In the genomic region with DNA sequence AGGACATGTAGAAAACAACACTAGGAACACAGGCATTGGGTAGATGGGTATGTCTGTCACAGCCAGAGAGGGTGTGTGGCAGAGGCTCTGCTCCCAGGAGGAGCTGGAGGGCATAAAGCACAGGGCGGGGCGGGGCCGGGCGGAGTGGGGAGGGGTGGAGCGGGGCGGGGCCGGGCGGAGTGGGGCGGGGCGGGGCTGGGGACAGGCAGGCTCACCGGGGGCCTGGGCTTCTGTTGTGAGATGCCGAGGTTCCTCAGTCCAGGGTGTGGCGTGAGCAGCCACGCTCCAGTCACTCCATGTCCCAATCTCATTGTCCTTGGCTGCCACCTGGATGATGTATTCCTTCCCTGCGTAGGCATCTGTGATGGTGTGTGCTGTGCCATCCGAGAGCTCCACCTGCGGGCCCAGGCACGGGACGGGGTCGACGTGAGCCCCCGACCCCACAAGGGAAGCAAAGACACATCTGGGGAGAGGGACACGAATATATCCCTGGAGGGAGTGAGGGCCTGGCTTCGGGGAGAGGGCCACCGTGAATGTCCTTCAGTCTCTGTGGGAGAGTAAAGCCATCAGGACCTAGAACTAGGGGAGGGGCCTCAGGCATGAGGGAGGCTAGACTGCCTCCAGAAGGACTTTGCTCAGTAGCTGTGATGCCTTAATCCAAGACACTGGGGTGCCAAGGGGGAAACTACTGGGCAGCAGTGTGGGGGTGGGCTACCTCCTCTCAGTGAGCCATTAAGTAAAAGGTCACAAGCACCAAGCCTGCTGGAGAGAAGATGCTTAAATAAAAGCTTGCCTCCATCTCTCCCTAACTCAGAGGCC, we compare ENCODE assay signal across 10 mouse cellular contexts. TPM values are rescaled to one million over a fixed set of nuclear protein-coding genes. Genes with fewer than 3 reads are reported as not detected.
A peak's percentile ranks its signal among the peaks of the same experiment; 100 is the strongest.
DNase-seq lines count a peak whose midpoint lies in the region; ATAC-seq and TF ChIP-seq lines count a peak whose summit lies in the region.
"Had no signal": no experiment of that assay in that cellular context is flagged by ENCODE, and none has a peak within 500 bp of the region (broad histone marks: within the 10 kb centered on the region; RNA-seq: fewer than 3 reads in every experiment).

No protein-coding gene starts in this region.

- H3K36me3 ChIP-seq in kidney, embryonic 16.5 days (ENCODE audit: insufficient read depth, low read length), result no peaks in the 10 kb centered on the region
- no peaks in the 10 kb centered on the region for H3K36me3 ChIP-seq in kidney, adult 2 months (ENCODE audit: control insufficient read depth, insufficient read depth, low read length)
- peaks cover 52% of the 10 kb centered on the region for H3K36me3 ChIP-seq in embryonic facial prominence, embryonic 10.5 days (replicated peaks)
- no peaks in the 10 kb centered on the region for H3K36me3 ChIP-seq in intestine, postnatal 0 days (ENCODE audit: control insufficient read depth, insufficient read depth)
- H3K36me3 ChIP-seq in neural tube, embryonic 11.5 days (ENCODE audit: control insufficient read depth, insufficient read depth, low read length), result peaks cover 8% of the 10 kb centered on the region

- no peak overlapping the region for H3K4me3 ChIP-seq in kidney, embryonic 16.5 days (ENCODE audit: low read length)
- H3K4me3 ChIP-seq in kidney, adult 2 months (ENCODE audit: insufficient read depth, low read depth, low read length), result no peak overlapping the region
- H3K4me3 ChIP-seq in embryonic facial prominence, embryonic 10.5 days, result peak overlapping the region; percentile 32
- H3K4me3 ChIP-seq in intestine, postnatal 0 days (ENCODE audit: low read depth, low read length), result no peak overlapping the region
- no peak overlapping the region for H3K4me3 ChIP-seq in neural tube, embryonic 11.5 days (ENCODE audit: low read depth, low read length)
- H3K4me3 ChIP-seq: embryonic facial prominence, embryonic 12.5 days had no signal

- H3K27ac ChIP-seq in kidney, embryonic 16.5 days (ENCODE audit: low read length), result peak overlapping the region; percentile 86
- H3K27ac ChIP-seq in kidney, adult 2 months (ENCODE audit: insufficient read depth, low read depth, low read length), result no peak overlapping the region
- H3K27ac ChIP-seq in embryonic facial prominence, embryonic 10.5 days (replicated peaks), result peak overlapping the region; percentile 57
- no peak overlapping the region for H3K27ac ChIP-seq in intestine, postnatal 0 days (ENCODE audit: low read depth, low read length)
- peak overlapping the region; percentile 17; the same call in 1 of the 2 replicates for H3K27ac ChIP-seq in neural tube, embryonic 11.5 days (ENCODE audit: low read depth, low read length)
- H3K27ac ChIP-seq: embryonic facial prominence, embryonic 12.5 days had no signal

- H3K9me3 ChIP-seq in kidney, embryonic 16.5 days (ENCODE audit: low read length), result no peaks in the 10 kb centered on the region
- no peaks in the 10 kb centered on the region for H3K9me3 ChIP-seq in embryonic facial prominence, embryonic 10.5 days
- H3K9me3 ChIP-seq in intestine, postnatal 0 days (ENCODE audit: control insufficient read depth), result no peaks in the 10 kb centered on the region
- no peaks in the 10 kb centered on the region for H3K9me3 ChIP-seq in neural tube, embryonic 11.5 days (ENCODE audit: control insufficient read depth, low read length)
- H3K9me3 ChIP-seq: embryonic facial prominence, embryonic 12.5 days had no signal

- TF ChIP-seq POLR2A in kidney, adult 2 months (IDR thresholded peaks at IDR 0.05; ENCODE audit: low read depth, low read length), result no peak

- TF ChIP-seq CTCF in kidney, adult 2 months (conservative IDR thresholded peaks at IDR 0.05; ENCODE audit: insufficient read depth, insufficient read length, low read depth, low read length), result no peak
- TF ChIP-seq CTCF in intestine, postnatal 0 days (IDR thresholded peaks at IDR 0.05; ENCODE audit: low read depth), result no peak

- H3K4me2 ChIP-seq in kidney, embryonic 16.5 days (replicated peaks; ENCODE audit: low read depth, low read length), result peak overlapping the region; percentile 22
- H3K4me2 ChIP-seq in intestine, postnatal 0 days (replicated peaks; ENCODE audit: low read depth), result 0 out of 2 replicates have a peak overlapping the region, but pooled peaks have one; percentile 9
- no peak overlapping the region for H3K4me2 ChIP-seq in neural tube, embryonic 11.5 days (ENCODE audit: low read depth)
- H3K4me2 ChIP-seq: embryonic facial prominence, embryonic 12.5 days had no signal

- H3K9ac ChIP-seq in kidney, embryonic 16.5 days (replicated peaks; ENCODE audit: low read length), result 0 out of 2 replicates have a peak overlapping the region, but pooled peaks have one; percentile 42
- no peak overlapping the region for H3K9ac ChIP-seq in intestine, postnatal 0 days (ENCODE audit: low read depth, low read length)
- no peak overlapping the region for H3K9ac ChIP-seq in neural tube, embryonic 11.5 days (ENCODE audit: low read length)

- DNase-seq in kidney, adult 2 months, result no peak
- DNase-seq in embryonic facial prominence, embryonic 10.5 days (ENCODE audit: low spot score), result peak; percentile 62
- no peak for DNase-seq in neural tube, embryonic 11.5 days (ENCODE audit: low spot score)
- DNase-seq in layer of hippocampus, adult 11-12 months (ENCODE audit: low spot score), result no peak
- no peak for DNase-seq in cerebellum, adult 11-12 months
- no peak for DNase-seq in retina, embryonic 14.5 days (ENCODE audit: low spot score)

- WGBS in kidney, embryonic 16.5 days, result 15% methylated on average over 17 of the region's 25 CpGs
- 21% methylated on average over 25 of the region's 25 CpGs for WGBS in kidney, adult 2 months
- WGBS in embryonic facial prominence, embryonic 10.5 days, result 14% methylated on average over 25 of the region's 25 CpGs
- WGBS in intestine, postnatal 0 days, result 14% methylated on average over 19 of the region's 25 CpGs
- 14% methylated on average over 22 of the region's 25 CpGs for WGBS in neural tube, embryonic 11.5 days

- ATAC-seq in kidney, embryonic 16.5 days (ENCODE audit: low FRiP score, low TSS enrichment), result peak; percentile 56
- peak; percentile 64 for ATAC-seq in intestine, postnatal 0 days
- ATAC-seq in neural tube, embryonic 11.5 days (ENCODE audit: insufficient read depth, low FRiP score, low TSS enrichment), result peak; percentile 32; the same call in 1 of the 2 replicates
- ATAC-seq: Patski had no signal

- H3K27me3 ChIP-seq in kidney, embryonic 16.5 days (ENCODE audit: insufficient read depth, low read length), result 0 out of 2 replicates have a peak, but pooled peaks cover 6% of the 10 kb centered on the region
- no peaks in the 10 kb centered on the region for H3K27me3 ChIP-seq in kidney, adult 2 months (replicated peaks; ENCODE audit: control insufficient read depth, insufficient read depth, low read length)
- H3K27me3 ChIP-seq in embryonic facial prominence, embryonic 10.5 days (replicated peaks; ENCODE audit: low read depth, poor library complexity, severe bottlenecking), result peaks cover 68% of the 10 kb centered on the region
- no peaks in the 10 kb centered on the region for H3K27me3 ChIP-seq in intestine, postnatal 0 days (replicated peaks; ENCODE audit: control insufficient read depth, insufficient read depth, low read length)
- no peaks in the 10 kb centered on the region for H3K27me3 ChIP-seq in neural tube, embryonic 11.5 days (ENCODE audit: control insufficient read depth, insufficient read depth, low read length)
- H3K27me3 ChIP-seq: Patski had no signal

- H3K4me1 ChIP-seq in kidney, embryonic 16.5 days (ENCODE audit: insufficient read depth, low read length), result peaks cover 42% of the 10 kb centered on the region
- no peaks in the 10 kb centered on the region for H3K4me1 ChIP-seq in kidney, adult 2 months (ENCODE audit: control insufficient read depth, insufficient read depth, low read length)
- peaks cover 91% of the 10 kb centered on the region for H3K4me1 ChIP-seq in embryonic facial prominence, embryonic 10.5 days
- H3K4me1 ChIP-seq in intestine, postnatal 0 days (replicated peaks; ENCODE audit: control insufficient read depth, insufficient read depth, low read length), result no peaks in the 10 kb centered on the region
- peaks cover 48% of the 10 kb centered on the region for H3K4me1 ChIP-seq in neural tube, embryonic 11.5 days (ENCODE audit: control insufficient read depth, insufficient read depth, low read length)

RNA-seq across cellular contexts. Expression of gene Enho, which starts 18.7 kb away (rescaled TPM):
- polyA plus RNA-seq in kidney, embryonic 16.5 days (2015; fragmentation: Nextera tagmentation; extraction: Ambion mirVana), result 18.9 and 23.5 TPM in 2 replicates
- polyA plus RNA-seq in kidney, adult 2 months (2012; rRNA removed), result 9.3 and 9.9 TPM in 2 replicates
- polyA plus RNA-seq in embryonic facial prominence, embryonic 10.5 days (2016; fragmentation: Nextera tagmentation; extraction: Ambion mirVana), result 19.3 and 19.8 TPM in 2 replicates
- 8.5 and 8.6 TPM in 2 replicates for polyA plus RNA-seq in intestine, postnatal 0 days (2015; fragmentation: Nextera tagmentation; extraction: Ambion mirVana)
- 36.9 and 43.3 TPM in 2 replicates for polyA plus RNA-seq in neural tube, embryonic 11.5 days (2014; fragmentation: Nextera tagmentation; extraction: Ambion mirVana)

RNA-seq across cellular contexts. Expression of gene Cntfr, which starts 38.1 kb away (rescaled TPM):
- 18.8 and 22.8 TPM in 2 replicates for polyA plus RNA-seq in kidney, embryonic 16.5 days (2015; fragmentation: Nextera tagmentation; extraction: Ambion mirVana)
- 15.4 and 15.9 TPM in 2 replicates for polyA plus RNA-seq in kidney, adult 2 months (2012; rRNA removed)
- polyA plus RNA-seq in embryonic facial prominence, embryonic 10.5 days (2016; fragmentation: Nextera tagmentation; extraction: Ambion mirVana), result 8.6 and 11.1 TPM in 2 replicates
- polyA plus RNA-seq in intestine, postnatal 0 days (2015; fragmentation: Nextera tagmentation; extraction: Ambion mirVana), result 1.9 and 2.8 TPM in 2 replicates
- polyA plus RNA-seq in neural tube, embryonic 11.5 days (2014; fragmentation: Nextera tagmentation; extraction: Ambion mirVana), result 43.8 and 44.2 TPM in 2 replicates

RNA-seq across cellular contexts. Expression of gene Il11ra1, which starts 41.0 kb away (rescaled TPM):
- 168 and 184 TPM in 2 replicates for polyA plus RNA-seq in kidney, embryonic 16.5 days (2015; fragmentation: Nextera tagmentation; extraction: Ambion mirVana)
- polyA plus RNA-seq in kidney, adult 2 months (2012; rRNA removed), result 125 and 126 TPM in 2 replicates
- 146 and 188 TPM in 2 replicates for polyA plus RNA-seq in embryonic facial prominence, embryonic 10.5 days (2016; fragmentation: Nextera tagmentation; extraction: Ambion mirVana)
- polyA plus RNA-seq in intestine, postnatal 0 days (2015; fragmentation: Nextera tagmentation; extraction: Ambion mirVana), result 63.8 and 63.9 TPM in 2 replicates
- polyA plus RNA-seq in neural tube, embryonic 11.5 days (2014; fragmentation: Nextera tagmentation; extraction: Ambion mirVana), result 65.9 and 82.1 TPM in 2 replicates

RNA-seq across cellular contexts. Expression of gene Rpp25l, which starts 54.6 kb away (rescaled TPM):
- 76.0 and 84.9 TPM in 2 replicates for polyA plus RNA-seq in kidney, embryonic 16.5 days (2015; fragmentation: Nextera tagmentation; extraction: Ambion mirVana)
- polyA plus RNA-seq in kidney, adult 2 months (2012; rRNA removed), result 57.0 and 62.2 TPM in 2 replicates
- 91.2 and 91.9 TPM in 2 replicates for polyA plus RNA-seq in embryonic facial prominence, embryonic 10.5 days (2016; fragmentation: Nextera tagmentation; extraction: Ambion mirVana)
- polyA plus RNA-seq in intestine, postnatal 0 days (2015; fragmentation: Nextera tagmentation; extraction: Ambion mirVana), result 47.4 and 51.3 TPM in 2 replicates
- polyA plus RNA-seq in neural tube, embryonic 11.5 days (2014; fragmentation: Nextera tagmentation; extraction: Ambion mirVana), result 80.4 and 81.2 TPM in 2 replicates

Comparison
In these comparisons a context has a peak if more than half of its experiments do, and no peak if none do; other contexts are left out.
1. H3K27ac ChIP-seq: peak in kidney, embryonic 16.5 days (single experiment), embryonic facial prominence, embryonic 10.5 days (single experiment) and neural tube, embryonic 11.5 days (single experiment); none in kidney, adult 2 months (single experiment) and intestine, postnatal 0 days (single experiment).
2. Peak in every context shown above with its lines, with median percentiles within 50 percentile points of each other: ATAC-seq.